Mouse (Mus musculus) limb, embryonic 14.5 days (tissue): ENCODE measurements around the gene Slc6a9. TPM values are rescaled to one million over a fixed set of nuclear protein-coding genes. Genes with fewer than 3 reads are reported as not detected.

Source experiments
- ATAC-seq: fragments of 200-750 bp; cut with Nextera tagmentation; 2 replicates; pipeline ENCODE4 v1.8.0; 2017; ENCODE audit warnings: low read depth, moderate number of reproducible peaks, moderate TSS enrichment; ENCODE audit not compliant: low FRiP score
- DNase-seq: peaks from one replicate; pipeline ENCODE4 v3.0.0-alpha.2; 2015; ENCODE audit warnings: low spot score
- H3K27ac ChIP-seq: fragments of 300-500 bp; sonication (generic); replicated peaks from 2 replicates; pipeline ENCODE4 v1.5.1; 2014; ENCODE audit warnings: low read depth, mild to moderate bottlenecking, low read length, moderate library complexity, mixed read lengths
- H3K27me3 ChIP-seq: fragments of 300-500 bp; sonication (generic); 2 replicates; pipeline ENCODE4 v1.6.1; 2014; ENCODE audit warnings: low read length, mixed read lengths; ENCODE audit not compliant: control insufficient read depth, insufficient read depth
- H3K36me3 ChIP-seq: fragments of 300-500 bp; sonication (generic); 2 replicates; pipeline ENCODE4 v1.6.1; 2014; ENCODE audit warnings: mild to moderate bottlenecking, low read length, moderate library complexity, mixed read lengths; ENCODE audit not compliant: control insufficient read depth, insufficient read depth
- H3K4me1 ChIP-seq: fragments of 300-500 bp; sonication (generic); 2 replicates; pipeline ENCODE4 v1.6.1; 2014; ENCODE audit warnings: antibody characterized with exemption, low read length, mixed read lengths; ENCODE audit not compliant: control insufficient read depth, insufficient read depth
- H3K4me2 ChIP-seq: fragments of 300-500 bp; sonication (generic); replicated peaks from 2 replicates; pipeline ENCODE4 v1.6.1; 2014; ENCODE audit warnings: low read depth, mild to moderate bottlenecking, low read length, moderate library complexity; ENCODE audit not compliant: severe bottlenecking
- H3K4me3 ChIP-seq: fragments of 300-500 bp; sonication (generic); replicated peaks from 2 replicates; pipeline ENCODE4 v1.5.1; 2014; ENCODE audit warnings: low read length
- H3K9ac ChIP-seq: fragments of 300-500 bp; sonication (generic); 2 replicates; pipeline ENCODE4 v1.6.1; 2014; ENCODE audit warnings: mild to moderate bottlenecking, low read depth, low read length, moderate library complexity; ENCODE audit not compliant: severe bottlenecking
- H3K9me3 ChIP-seq: fragments of 300-500 bp; sonication (generic); 2 replicates; pipeline ENCODE4 v1.6.1; 2016; ENCODE audit warnings: low read length; ENCODE audit not compliant: control insufficient read depth
- POLR2A ChIP-seq: fragments of 200-500 bp; IDR thresholded peaks from 2 replicates; pipeline ENCODE4 v1.8.0; 2012; ENCODE audit warnings: inconsistent platforms, mild to moderate bottlenecking, moderate library complexity, borderline replicate concordance; ENCODE audit not compliant: insufficient read depth, insufficient read length; ENCODE audit errors: extremely low read depth
- WGBS: fragments of 180-500 bp; shearing (Covaris S2); extraction: QIAGEN DNeasy Blood & Tissue Kit; methylation state at CpG from one replicate; pipeline ENCODE4 v1.1.7; 2014; 5-methylcytosine and 5-hydroxymethylcytosine counted together
- polyA plus RNA-seq, 2 experiments: library from polyadenylated mRNA; depleted of rRNA in 1 of 2; stranded (reverse) in 1 of 2; unstranded in 1 of 2; fragments of >200 nt; fragmentation: Nextera tagmentation in 1 of 2; extraction: Ambion mirVana in 1 of 2; gene quantifications; 2 replicates each; pipeline versions ENCODE4 v1.2.1 to v1.2.3; 2012 to 2014

Gene Slc6a9
- polyA plus RNA-seq, 2 experiments: 9.7 to 30.1 TPM

- Histone ChIP-seq H3K36me3 (peaks cover 34% of the 10 kb centered on the region), H3K4me3 (no peak overlapping the region), H3K4me2 (no peak overlapping the region), H3K9me3 (no peaks in the 10 kb centered on the region), H3K27me3 (no peaks in the 10 kb centered on the region), H3K4me1 (peaks cover 3% of the 10 kb centered on the region; the same call in 1 of the 2 replicates), H3K9ac (no peak overlapping the region), H3K27ac (no peak overlapping the region)
- 93% methylated on average over 9 of the region's 9 CpGs for WGBS
- no peak for TF ChIP-seq POLR2A
- ATAC-seq (no peak), DNase-seq (no peak)
Observed at GRCm38 (mm10) chr4:117873615-117874014, 39.3 kb downstream of the Slc6a9 start.

- WGBS: 53% methylated on average over 10 of the region's 10 CpGs
- H3K9ac ChIP-seq: no peak overlapping the region
Observed at GRCm38 (mm10) chr4:117878301-117878700, 44.0 kb downstream of the Slc6a9 start.

GRCm38 (mm10) chr4:117878703-117879102 is 44.4 kb downstream of the Slc6a9 start:
- H3K9me3 ChIP-seq: no peaks in the 10 kb centered on the region
- DNase-seq (no peak), ATAC-seq (no peak)
- H3K4me3 ChIP-seq: no peak overlapping the region
- H3K4me2 ChIP-seq: no peak overlapping the region
- peaks cover 55% of the 10 kb centered on the region for H3K36me3 ChIP-seq
- H3K27ac ChIP-seq: no peak overlapping the region
- H3K4me1 ChIP-seq: peaks cover 8% of the 10 kb centered on the region; the same call in 1 of the 2 replicates
- 75% methylated on average over 5 of the region's 5 CpGs for WGBS
- H3K27me3 ChIP-seq: no peaks in the 10 kb centered on the region
- H3K9ac ChIP-seq: no peak overlapping the region
- no peak for TF ChIP-seq POLR2A

More at GRCm38 (mm10) chr4:117878301-117878700, 44.0 kb downstream of the Slc6a9 start:
- no peak overlapping the region for H3K4me3 ChIP-seq
- DNase-seq (no peak), ATAC-seq (no peak)
- H3K27ac ChIP-seq: no peak overlapping the region
- no peak for TF ChIP-seq POLR2A
- H3K36me3 ChIP-seq: peaks cover 59% of the 10 kb centered on the region
- H3K4me2 ChIP-seq: no peak overlapping the region
- H3K27me3 ChIP-seq: no peaks in the 10 kb centered on the region
- H3K9me3 ChIP-seq: no peaks in the 10 kb centered on the region
- peaks cover 8% of the 10 kb centered on the region; the same call in 1 of the 2 replicates for H3K4me1 ChIP-seq

GRCm38 (mm10) chr4:117882701-117883691 is 48.7 kb downstream of the Slc6a9 start, which contains the start of gene B4galt2:
B4galt2 (minus strand) TSS chr4:117883487.
- Histone ChIP-seq H3K4me2 (peak within 1 kb of the TSS; percentile 83), H3K27me3 (no peaks in the 10 kb centered on the region), H3K36me3 (peaks cover 53% of the 10 kb centered on the region), H3K4me3 (peak within 1 kb of the TSS; percentile 79), H3K4me1 (peaks cover 14% of the 10 kb centered on the region), H3K27ac (peak within 1 kb of the TSS; percentile 76), H3K9ac (peak within 1 kb of the TSS; percentile 87), H3K9me3 (no peaks in the 10 kb centered on the region)
- ATAC-seq (peak; percentile 56), DNase-seq (peak; percentile 67)
- WGBS: under 1% methylated on average over 38 of the region's 103 CpGs
- TF ChIP-seq POLR2A: 0 out of 2 replicates have a peak, but pooled peaks have one; percentile 30

- H3K4me3 ChIP-seq: peak overlapping the region; percentile 79
- H3K36me3 ChIP-seq: peaks cover 44% of the 10 kb centered on the region
- no peak for ATAC-seq
- WGBS: 92% methylated on average over 1 of the region's 1 CpGs
- TF ChIP-seq POLR2A: no peak
- H3K4me1 ChIP-seq: peaks cover 14% of the 10 kb centered on the region
- no peak for DNase-seq
- H3K9me3 ChIP-seq: no peaks in the 10 kb centered on the region
- no peak overlapping the region for H3K27ac ChIP-seq
- H3K9ac ChIP-seq: 0 out of 2 replicates have a peak overlapping the region, but pooled peaks have one; percentile 9
- peak overlapping the region; percentile 83 for H3K4me2 ChIP-seq
- no peaks in the 10 kb centered on the region for H3K27me3 ChIP-seq
Observed at GRCm38 (mm10) chr4:117884146-117884545, 49.8 kb downstream of the Slc6a9 start.
